Mouse (Mus musculus) right cerebral cortex, postnatal 36 days (tissue): ENCODE measurements at regions not wholly inside any gene's neighbourhood (a gene's known extent, or its start where the extent isn't known, plus 50 kb on each side); places are given as distances from the start of the nearest gene placed in this dataset.
A peak's percentile ranks its signal among the peaks of the same experiment; 100 is the strongest.

Experiments
- DNase-seq, 2 experiments: peaks; one replicate each; pipeline ENCODE4 v3.0.0; 2022; ENCODE audit warnings: low spot score in 2 of 2, mixed read lengths in 1 of 2

DNA sequence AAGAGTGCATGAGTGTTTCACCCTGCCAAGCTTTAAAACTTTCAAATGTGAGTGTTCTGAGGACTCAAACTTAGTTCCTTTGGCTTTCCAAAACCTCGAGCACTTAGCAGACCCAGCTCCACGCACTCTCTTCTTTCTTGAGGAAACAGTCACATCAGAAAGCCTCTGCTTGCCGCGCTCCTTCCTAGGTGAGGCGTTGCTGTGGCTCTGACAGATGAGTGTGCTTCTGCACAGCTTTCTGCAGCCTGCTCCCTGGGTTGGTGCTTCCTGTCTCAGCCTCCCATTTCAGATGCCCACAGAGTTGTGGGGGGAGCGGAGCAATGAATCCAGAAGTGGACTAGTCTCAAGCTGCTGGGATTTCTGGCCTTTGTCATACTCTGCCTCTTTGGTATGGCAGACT is 95.3 kb upstream of the Id2 start:
- DNase-seq = no peak

GRCm38 (mm10) chr12:25190360-25190759 is 93.4 kb upstream of the Id2 start:
- DNase-seq = no peak

- DNase-seq = peak; percentile 66 to 70
Measured at GRCm38 (mm10) chr12:25189174-25189761, 92.3 kb upstream of the Id2 start.

DNA sequence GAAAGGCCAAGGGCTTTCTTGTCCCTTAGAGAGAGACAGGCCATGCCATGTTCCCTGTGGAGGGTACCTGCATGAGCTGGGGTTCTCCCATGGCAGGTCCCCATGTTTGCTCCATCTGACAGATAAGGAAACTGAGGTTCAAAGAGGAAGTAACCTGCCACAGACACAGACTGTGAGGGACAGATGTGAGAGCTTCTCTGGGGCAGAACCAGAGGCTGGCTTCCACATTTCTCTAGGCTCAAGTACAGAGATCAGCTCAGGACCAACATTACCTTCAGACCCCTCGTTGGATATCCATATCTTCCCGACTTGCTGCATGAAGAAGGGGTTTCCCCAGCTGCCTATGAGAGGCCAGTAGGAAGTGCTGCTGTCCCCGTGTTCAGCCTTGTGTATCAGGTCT is 91.6 kb upstream of the Id2 start:
- DNase-seq = no peak

DNA sequence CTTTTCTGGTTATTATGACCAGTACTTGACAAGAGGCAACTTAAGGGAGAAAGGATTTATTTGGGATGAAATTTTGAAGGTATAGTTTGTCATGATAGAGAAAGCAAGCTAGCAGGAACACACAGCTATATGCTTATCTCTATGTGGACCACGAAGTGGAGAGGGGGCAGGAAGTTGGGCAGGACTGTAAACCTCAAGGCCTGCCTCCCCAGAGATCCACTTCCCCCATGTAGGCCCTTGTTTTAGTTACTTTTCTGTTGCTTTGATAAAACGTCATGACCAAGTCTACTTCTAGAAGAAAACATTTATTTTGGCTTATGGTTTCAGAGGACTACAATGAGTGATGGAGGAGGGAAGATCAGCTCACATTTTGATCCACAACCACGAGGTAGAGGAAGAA is 90.3 kb upstream of the Id2 start:
- DNase-seq = no peak

- no peak for DNase-seq
Measured at GRCm38 (mm10) chr12:25182680-25183079, 85.7 kb upstream of the Id2 start.

DNA sequence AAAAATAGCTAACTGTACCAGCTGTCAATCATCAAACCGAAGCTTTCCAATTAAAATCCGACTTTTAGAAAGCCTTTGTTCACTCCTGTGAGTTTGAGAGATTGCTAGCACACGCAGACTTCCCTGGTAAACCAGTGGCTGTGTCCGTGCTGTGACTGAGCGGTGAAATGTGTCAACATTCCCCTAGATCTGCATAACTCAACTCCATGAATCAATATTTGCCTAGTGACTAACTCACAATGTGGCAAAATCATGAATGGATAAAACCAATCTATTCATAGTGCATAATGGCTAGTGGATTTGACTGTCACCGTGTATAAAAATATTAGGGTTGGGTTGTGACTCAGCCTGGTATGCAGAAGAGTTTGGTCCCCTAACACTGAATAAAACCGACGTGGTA is 84.4 kb upstream of the Id2 start:
- DNase-seq = no peak

- DNase-seq = no peak
Measured at GRCm38 (mm10) chr12:25180861-25181260, 83.9 kb upstream of the Id2 start.

DNA sequence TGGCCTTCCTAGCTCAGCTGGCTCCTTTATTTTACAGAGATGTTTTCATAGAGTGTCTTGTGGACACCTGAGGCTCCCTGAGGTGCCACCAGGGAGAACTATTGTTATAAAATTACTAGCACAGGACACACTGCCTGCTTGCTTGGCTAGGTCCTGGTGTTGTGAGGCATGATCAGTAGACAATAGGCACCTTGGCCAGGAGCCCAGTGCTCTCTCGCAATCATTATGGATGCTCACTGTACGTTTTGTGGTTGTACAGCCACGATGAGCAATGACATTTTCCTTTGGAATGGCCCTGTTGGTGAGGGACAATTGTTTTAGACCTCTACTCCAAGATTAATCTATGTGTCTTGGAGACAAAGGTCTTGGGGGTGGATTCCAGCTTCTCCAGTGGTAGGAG is 83.3 kb upstream of the Id2 start:
- no peak for DNase-seq

GRCm38 (mm10) chr12:25178491-25179115 is 81.7 kb upstream of the Id2 start:
- DNase-seq = no peak

- no peak for DNase-seq
Measured at GRCm38 (mm10) chr12:25177827-25178226, 80.9 kb upstream of the Id2 start.

DNA sequence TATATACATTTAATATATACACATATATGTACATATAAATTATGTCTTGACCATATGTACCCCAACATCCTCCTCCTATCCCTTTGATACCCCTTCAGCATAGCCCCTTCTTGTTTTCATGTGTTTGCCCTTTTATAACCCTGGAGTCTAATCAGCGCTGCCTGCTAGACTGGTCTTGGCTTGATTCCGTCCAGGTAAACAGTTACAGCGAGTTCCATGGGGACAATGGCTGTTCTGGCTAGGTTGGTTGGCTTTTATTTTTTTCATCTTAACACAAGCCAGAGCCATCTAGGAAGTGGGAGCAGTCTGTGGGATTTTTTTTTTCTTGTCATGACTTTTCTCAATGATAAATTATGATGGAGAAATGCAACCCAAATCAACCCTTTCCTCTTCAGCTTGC is 79.6 kb upstream of the Id2 start:
- DNase-seq = no peak

- no peak for DNase-seq
Measured at GRCm38 (mm10) chr12:25173064-25173463, 76.1 kb upstream of the Id2 start.

DNA sequence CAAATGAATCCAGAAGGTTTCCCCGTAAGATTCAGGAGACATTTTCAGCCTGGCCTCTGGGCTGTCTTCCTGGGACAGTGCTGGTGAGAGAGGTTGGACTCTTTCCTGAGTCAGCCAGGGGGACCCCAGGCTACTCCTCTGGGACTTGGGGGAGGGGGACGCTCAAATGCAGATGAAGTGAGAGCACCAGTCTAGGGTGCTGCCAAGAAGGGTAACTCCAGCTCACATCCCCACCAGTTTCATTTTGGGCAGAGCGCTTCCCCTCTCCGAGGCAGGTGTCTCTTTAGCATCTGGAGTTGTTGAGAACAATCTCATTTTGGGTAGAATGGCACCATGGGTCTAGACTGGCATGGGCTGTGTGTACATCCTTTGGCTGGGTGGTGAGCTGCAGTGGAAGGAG is 75.5 kb upstream of the Id2 start:
- no peak for DNase-seq

GRCm38 (mm10) chr12:25169611-25170010 is 72.7 kb upstream of the Id2 start:
- no peak for DNase-seq

- no peak for DNase-seq
Measured at GRCm38 (mm10) chr12:25168213-25168545, 71.2 kb upstream of the Id2 start.

DNA sequence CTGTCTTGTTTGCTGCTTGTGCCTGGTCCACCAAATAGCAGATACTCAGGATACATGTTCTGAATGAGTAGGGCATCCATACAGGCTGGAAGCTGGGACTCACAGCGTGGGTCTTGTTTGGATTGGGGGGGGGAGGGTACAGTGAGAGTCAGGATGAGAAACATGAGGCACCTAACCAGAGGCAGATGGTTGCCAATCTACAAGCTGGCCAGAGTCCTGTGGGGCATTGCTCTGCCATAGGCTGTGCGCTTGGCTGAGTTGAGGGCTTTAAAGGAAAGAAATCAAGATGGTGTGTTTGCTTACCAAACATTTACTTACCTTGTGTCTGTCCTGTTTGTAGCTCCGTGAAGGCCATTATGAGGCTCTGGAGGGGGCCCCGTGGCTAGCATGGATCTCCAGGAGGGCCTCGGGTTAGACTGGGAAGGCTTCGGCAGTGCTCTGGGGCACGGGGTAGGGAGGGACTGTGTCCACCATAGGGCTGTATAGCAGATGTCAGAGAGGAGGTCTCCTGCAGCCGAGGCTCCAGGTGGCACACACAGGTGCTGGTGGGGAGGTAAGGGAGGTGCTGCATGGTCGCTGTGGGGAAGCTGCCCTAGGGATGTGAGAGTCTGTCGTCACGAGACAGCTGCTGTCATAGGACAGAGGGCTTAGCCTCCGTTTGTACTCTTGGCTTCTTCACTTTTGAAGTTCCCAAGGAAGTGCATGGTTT is 70.7 kb upstream of the Id2 start:
- no peak for DNase-seq

DNA sequence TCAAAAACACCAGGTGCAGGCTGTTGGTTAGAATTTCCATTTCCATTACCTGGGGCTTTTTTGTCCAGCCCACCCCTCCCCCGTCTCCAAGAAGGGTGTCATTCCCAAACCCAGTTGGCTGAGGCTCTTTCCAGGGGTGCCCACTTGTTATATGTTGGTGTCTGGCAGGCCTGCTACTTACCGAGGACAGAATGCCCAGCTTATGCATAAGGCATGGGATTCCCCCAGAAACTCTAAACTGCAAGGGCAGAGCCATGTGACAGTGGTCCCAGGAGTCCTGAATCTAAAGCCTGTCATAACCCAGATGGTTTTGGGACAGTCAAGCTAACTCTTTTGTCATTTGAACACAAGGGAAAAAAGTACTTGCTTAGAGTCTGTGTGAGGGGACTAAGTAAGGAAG is 69.6 kb upstream of the Id2 start:
- DNase-seq = no peak

DNA sequence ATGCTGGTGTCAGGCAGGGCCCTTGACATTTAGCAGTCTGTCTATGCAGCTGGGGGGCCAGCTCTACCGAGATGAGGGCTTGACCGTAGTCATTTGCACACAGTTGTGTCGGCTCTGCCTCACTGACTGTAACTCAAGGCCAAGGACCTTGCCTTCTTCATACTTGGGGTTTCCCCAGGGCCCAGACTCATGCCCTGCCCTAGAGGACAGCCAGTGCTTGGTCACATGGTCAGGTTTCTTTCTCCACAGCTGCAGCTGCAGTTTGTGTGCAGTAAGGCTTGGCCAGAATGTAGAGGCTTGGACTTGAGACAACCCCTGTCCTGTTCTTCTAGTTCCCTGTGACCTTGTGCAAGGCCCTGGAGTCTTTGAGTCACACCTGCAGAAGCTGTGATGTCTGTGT is 68.7 kb upstream of the Id2 start:
- DNase-seq = no peak

- DNase-seq = no peak
Measured at GRCm38 (mm10) chr12:25164724-25165123, 67.8 kb upstream of the Id2 start.

DNA sequence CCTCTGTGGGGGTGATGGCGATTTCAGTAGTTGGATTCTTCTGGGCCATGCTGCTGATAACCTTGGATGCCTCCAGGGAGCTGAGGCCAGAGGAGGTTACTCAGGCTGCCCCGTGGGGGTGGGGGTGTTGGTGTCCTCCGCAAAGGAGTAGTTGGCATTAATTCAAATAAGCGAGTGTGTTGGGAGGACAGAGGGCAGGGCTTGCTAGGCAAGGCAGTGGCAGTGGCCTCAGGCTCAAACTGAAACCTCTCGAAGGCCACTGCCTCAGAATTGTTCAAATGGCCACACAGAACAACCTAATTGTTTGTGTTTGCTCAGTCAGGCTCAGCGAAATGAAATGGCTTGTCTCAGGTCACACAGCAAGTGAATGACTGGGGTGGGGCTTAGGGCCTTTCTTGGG is 66.6 kb upstream of the Id2 start:
- no peak for DNase-seq

GRCm38 (mm10) chr12:25162843-25163242 is 65.9 kb upstream of the Id2 start:
- no peak for DNase-seq

DNA sequence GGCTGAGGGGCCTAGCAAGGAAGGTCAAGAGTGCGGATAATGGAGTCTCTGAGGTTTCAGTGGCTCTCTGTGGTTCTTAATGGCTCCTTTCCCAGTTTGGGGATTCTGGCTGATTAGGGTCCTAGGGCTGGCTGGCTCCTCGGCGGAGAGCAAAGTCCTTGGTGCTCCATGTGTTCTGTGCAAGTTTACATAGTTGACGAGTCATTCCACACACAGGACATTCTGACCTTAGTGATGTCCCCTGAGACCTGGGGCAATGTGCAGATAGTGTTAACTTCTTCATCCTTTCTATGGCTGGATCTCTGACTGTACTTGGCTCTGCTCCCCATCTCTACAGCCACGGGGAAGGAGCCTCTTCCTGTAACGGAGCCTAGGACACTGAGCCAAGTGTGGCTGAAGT is 65.0 kb upstream of the Id2 start:
- no peak for DNase-seq
